Mouse (Mus musculus) left cerebral cortex, postnatal 10 days (tissue): Measurements from ENCODE around the gene Gm44596. TPM values are rescaled to one million over a fixed set of nuclear protein-coding genes. Genes with fewer than 3 reads are reported as not detected.

ENCODE experiments used
- DNase-seq, 2 experiments: peaks; one replicate each; pipeline ENCODE4 v3.0.0; 2021 to 2022; ENCODE audit warnings: low spot score in 2 of 2, mixed read lengths in 1 of 2; ENCODE audit errors: extremely low spot score in 1 of 2
- intact Hi-C: fragments of 180-260 bp; cut with DNase I; formaldehyde crosslinking; loops from one replicate; pipeline ENCODE4 v1.15.1; 2025
- total RNA-seq, 2 experiments: library from RNA; stranded (reverse); gene quantifications; 2 replicates each; pipeline ENCODE4 v1.2.3; 2021

Gm44596 gene
- total RNA-seq, 2 experiments from 2014 or later, result not detected

DNA sequence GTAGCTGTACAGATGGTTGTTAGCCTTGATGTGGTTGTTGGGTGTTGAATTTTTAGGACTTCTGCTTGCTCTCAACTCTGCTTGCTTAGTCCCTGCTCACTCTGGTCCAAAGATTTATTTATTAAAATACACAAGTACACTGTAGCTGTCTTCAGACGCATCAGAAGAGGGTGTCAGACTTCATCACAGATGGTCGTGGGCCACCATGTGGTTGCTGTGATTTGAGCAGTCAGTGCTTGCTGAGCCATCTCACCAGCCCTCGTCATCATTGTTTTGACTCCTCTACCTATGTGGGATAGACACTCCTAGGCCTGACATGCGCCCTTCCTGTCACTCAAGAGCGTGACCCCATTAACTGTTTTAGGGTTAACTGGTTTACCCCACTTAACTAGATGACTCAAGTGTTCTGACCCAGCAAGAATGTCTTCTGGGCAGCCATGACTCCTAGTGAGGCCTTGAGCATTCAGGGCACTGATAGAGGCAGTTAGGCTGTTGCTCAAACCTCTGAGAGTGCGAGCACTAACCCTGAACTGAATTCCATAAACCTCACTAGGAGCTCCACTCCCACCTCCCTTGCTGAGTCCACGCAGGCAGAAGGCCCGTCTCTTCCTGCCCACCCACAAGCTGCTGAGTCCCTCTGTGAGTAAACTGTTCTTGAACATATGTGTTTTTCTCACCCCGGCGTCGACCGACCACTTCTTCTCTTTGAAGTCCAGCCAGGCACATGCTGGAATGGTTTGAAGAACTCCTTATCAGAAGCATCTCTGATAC is 80.7 kb downstream of the Gm44596 start:
- intact Hi-C loops, result no loop called here
- DNase-seq, result no peak

Other genes with a start within 250 kb of the Gm44596 start
- 10 to 100 TPM; 84.7 to 89.1 TPM for gene Tspan9, start 231.9 kb upstream of the Gm44596 start, total RNA-seq
- 1 to 10 TPM in 1 of 2 experiments, under 1 TPM in 1; 0.85 to 1.1 TPM for gene Tead4, start 74.7 kb upstream of the Gm44596 start, total RNA-seq
- gene Tulp3, start 19.7 kb upstream of the Gm44596 start, total RNA-seq, result 10 to 100 TPM; 16.9 to 17.6 TPM
- gene Rhno1, start 12.6 kb upstream of the Gm44596 start, total RNA-seq, result 10 to 100 TPM; 19.8 to 21.5 TPM
- gene Foxm1, start 12.5 kb upstream of the Gm44596 start, total RNA-seq, result 1 to 10 TPM; 4.5 to 4.8 TPM
- not detected for gene Tex52, start within 50 bp of the Gm44596 start, total RNA-seq
- gene Nrip2, start 23.8 kb downstream of the Gm44596 start, total RNA-seq, result 1 to 10 TPM; 5.3 to 5.8 TPM
- 10 to 100 TPM; 21.6 to 30.8 TPM for gene Itfg2, start 49.4 kb downstream of the Gm44596 start, total RNA-seq
- 100 to 1,000 TPM; 130 to 131 TPM for gene Fkbp4, start 63.2 kb downstream of the Gm44596 start, total RNA-seq
- gene Pzp, start 151.2 kb downstream of the Gm44596 start, total RNA-seq, result under 1 TPM; 0.15 to 0.73 TPM
- 10 to 100 TPM; 16.1 to 17.9 TPM for gene A2ml1, start 206.1 kb downstream of the Gm44596 start, total RNA-seq
- not detected for gene Klrb1a, start 248.0 kb downstream of the Gm44596 start, total RNA-seq